Mouse (Mus musculus): ENCODE measurements at regions not wholly inside any gene's neighbourhood (a gene's known extent, or its start where the extent isn't known, plus 50 kb on each side); places are given as distances from the start of the nearest gene placed in this dataset.

- TF ChIP-seq POLR2A (IDR thresholded peaks at IDR 0.05; ENCODE audit: low read depth, low read length) (no peak), CTCF (IDR thresholded peaks at IDR 0.05; ENCODE audit: extremely low read depth, insufficient read depth, insufficient read length, insufficient replicate concordance) (no peak)
Observed at GRCm38 (mm10) chr17:87532158-87532545, 85.4 kb upstream of the Calm2 start.

All from spleen, adult 2 months (tissue).